Mouse (Mus musculus) monocyte, adult 59 days (primary cell): ENCODE data around the gene Evx1. TPM values are rescaled to one million over a fixed set of nuclear protein-coding genes. Genes with fewer than 3 reads are reported as not detected.

Source experiments
- total RNA-seq, 2 experiments: library from RNA; stranded (reverse); gene quantifications; one replicate each; pipeline ENCODE4 v1.2.4; 2023

The Evx1 gene
- total RNA-seq, result not detected

DNA sequence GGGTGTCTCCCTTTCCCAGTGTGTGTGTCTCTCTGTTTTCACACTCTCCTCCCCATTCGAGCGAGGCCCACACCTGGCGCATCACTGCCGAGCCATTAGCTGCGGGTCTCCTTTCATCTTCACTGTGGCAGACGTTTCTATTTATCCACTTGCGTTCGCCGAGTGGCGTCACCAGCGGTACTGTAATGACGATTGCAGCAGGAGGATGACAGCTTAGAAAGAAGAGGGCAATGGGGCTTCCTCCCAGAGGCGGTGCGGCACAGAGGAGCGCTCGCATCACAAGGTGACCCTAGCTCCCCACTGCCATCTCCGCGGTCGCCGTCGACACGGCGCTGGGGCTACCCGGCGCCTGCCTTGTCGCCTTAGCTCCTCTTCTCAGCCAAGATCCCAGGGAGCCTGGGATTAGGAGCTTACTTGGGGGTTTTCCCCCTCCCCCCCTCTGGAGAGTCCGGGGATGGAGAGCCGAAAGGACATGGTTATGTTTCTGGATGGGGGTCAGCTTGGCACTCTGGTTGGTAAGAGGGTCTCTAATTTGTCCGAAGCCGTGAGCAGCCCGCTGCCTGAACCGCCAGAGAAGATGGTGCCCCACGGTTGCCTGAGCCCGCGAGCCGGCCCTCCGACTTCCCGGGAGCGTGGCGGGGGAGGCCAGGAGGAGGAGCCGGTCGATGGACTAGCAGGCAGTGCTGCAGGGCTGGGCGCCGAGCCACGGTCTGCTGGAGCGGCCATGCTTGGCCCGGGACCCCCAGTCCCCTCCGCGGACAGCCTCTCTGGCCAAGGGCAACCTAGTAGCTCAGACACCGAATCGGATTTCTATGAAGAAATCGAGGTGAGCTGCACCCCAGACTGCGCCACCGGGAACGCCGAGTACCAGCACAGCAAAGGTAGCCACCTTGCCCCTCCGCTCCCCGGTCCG, at the start of gene Evx1:
Evx1 (plus strand) TSS at position 108 of the 913 bp plus-strand sequence.

Other genes starting within 250 kb of the Evx1 start
- under 1 TPM; 0.34 to 0.55 TPM for gene Hoxa1, start 155.2 kb upstream of the Evx1 start, total RNA-seq
- gene Hoxa2, start 148.7 kb upstream of the Evx1 start, total RNA-seq, result not detected
- not detected for gene 5730596B20Rik, start 136.0 kb upstream of the Evx1 start, total RNA-seq
- not detected for gene Hoxa4, start 121.7 kb upstream of the Evx1 start, total RNA-seq
- under 1 TPM in 1 of 2 experiments, not detected in 1; 0.27 TPM for gene Hoxa5, start 108.9 kb upstream of the Evx1 start, total RNA-seq
- not detected for gene Hoxa6, start 104.8 kb upstream of the Evx1 start, total RNA-seq
- under 1 TPM in 1 of 2 experiments, not detected in 1; 0.24 TPM for gene Hoxa3, start 100.2 kb upstream of the Evx1 start, total RNA-seq
- gene Gm28308, start 100.2 kb upstream of the Evx1 start, total RNA-seq, result not detected
- not detected for gene Hoxa7, start 91.6 kb upstream of the Evx1 start, total RNA-seq
- gene Hoxa9, start 82.4 kb upstream of the Evx1 start, total RNA-seq, result not detected
- gene Hoxa10, start 72.6 kb upstream of the Evx1 start, total RNA-seq, result not detected
- not detected for gene Hoxa11, start 67.7 kb upstream of the Evx1 start, total RNA-seq
- not detected for gene Hoxa13, start 52.6 kb upstream of the Evx1 start, total RNA-seq